Mouse (Mus musculus) CH12.LX (cell line): ENCODE results near the gene Rab11a.

Experiments used
- BHLHE40 ChIP-seq: IDR thresholded peaks from 2 replicates; pipeline ENCODE4 v1.6.1; 2011; ENCODE audit warnings: mild to moderate bottlenecking, low read depth, low read length, improper control_type of control experiment
- ETS1 ChIP-seq: conservative IDR thresholded peaks from 2 replicates; pipeline ENCODE4 v1.6.1; 2012; ENCODE audit warnings: low read depth, mild to moderate bottlenecking, inconsistent platforms, low read length, improper control_type of control experiment, moderate library complexity
- HCFC1 ChIP-seq: IDR thresholded peaks from 2 replicates; pipeline ENCODE4 v1.6.1; 2012; ENCODE audit warnings: low read depth, mild to moderate bottlenecking, inconsistent platforms, low read length, improper control_type of control experiment
- POLR2A ChIP-seq: IDR thresholded peaks from 2 replicates; pipeline ENCODE4 v1.6.1; 2011; ENCODE audit warnings: low read depth, mild to moderate bottlenecking, improper control_type of control experiment, low read length
- ZNF384 ChIP-seq: IDR thresholded peaks from 2 replicates; pipeline ENCODE4 v1.6.1; 2012; ENCODE audit warnings: low read depth, low read length, improper control_type of control experiment, inconsistent platforms

- TF ChIP-seq BHLHE40 (no peak), ETS1 (no peak), POLR2A (no peak), ZNF384 (no peak), HCFC1 (no peak)
These were observed 35.9 kb downstream of the Rab11a start for GRCm38 (mm10) chr9:64701651-64702050.
